Mouse (Mus musculus): ENCODE data around the gene Lsamp. TPM values are rescaled to one million over a fixed set of nuclear protein-coding genes. Genes with fewer than 3 reads are reported as not detected.

Lsamp gene
- polyA plus RNA-seq, 1 experiment = 0.04 TPM

DNA sequence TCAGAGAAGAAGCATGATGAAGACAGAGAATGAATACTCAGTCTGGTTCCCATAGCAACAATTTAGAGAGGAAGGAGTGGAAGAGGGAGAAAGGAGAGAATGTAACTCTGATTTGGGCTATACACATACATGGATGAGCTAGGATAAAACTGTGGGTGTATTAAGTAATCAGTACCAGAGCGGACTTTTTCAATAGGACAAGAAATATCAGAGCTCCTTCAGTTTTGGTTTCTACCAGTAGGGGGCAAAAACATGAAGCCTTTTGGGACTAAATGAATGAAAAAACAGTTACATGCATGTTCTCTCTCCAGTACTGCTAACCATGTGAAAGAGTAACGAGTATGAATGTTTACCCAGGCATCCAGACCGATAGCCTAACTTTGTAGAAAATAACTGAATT lies 96.1 kb downstream of the Lsamp start:
- Histone ChIP-seq H3K27ac (ENCODE audit: insufficient read depth, low read length) (no peak overlapping the region), H3K36me3 (ENCODE audit: control insufficient read depth, insufficient read depth, low read length) (no peaks in the 10 kb centered on the region), H3K4me1 (ENCODE audit: control insufficient read depth, insufficient read depth, insufficient read length) (no peaks in the 10 kb centered on the region), H3K4me3 (ENCODE audit: extremely low read depth, insufficient read depth, insufficient read length) (no peak overlapping the region), H3K27me3 (ENCODE audit: control insufficient read depth, insufficient read depth, low read length) (no peaks in the 10 kb centered on the region)
- no peak for TF ChIP-seq POLR2A (IDR thresholded peaks at IDR 0.05; ENCODE audit: low read depth, low read length)
- no peak for DNase-seq (ENCODE audit: low read depth in 1 of 2, low spot score in 2 of 2)
- 70% methylated on average over 3 of the region's 3 CpGs for WGBS

DNA sequence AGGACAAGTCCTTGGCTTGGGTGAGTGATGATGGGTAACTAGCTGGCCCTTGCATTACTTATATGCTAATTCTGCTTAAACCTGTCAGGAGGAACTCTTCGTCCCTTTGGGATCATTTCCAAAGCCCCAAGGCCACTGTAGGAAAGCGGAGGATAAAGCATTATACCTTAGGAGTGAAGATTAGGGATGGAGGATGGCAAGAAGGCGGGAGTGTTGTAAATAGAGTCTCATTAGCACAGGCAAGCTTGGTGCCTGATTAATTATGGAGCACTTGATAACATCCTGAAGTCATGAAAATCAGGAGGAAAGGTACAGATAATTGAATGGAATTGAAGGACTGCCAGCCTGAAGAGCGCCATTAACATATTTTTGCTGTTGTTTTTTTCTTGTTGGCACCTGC lies 120.2 kb downstream of the Lsamp start:
- Histone ChIP-seq H3K4me3 (ENCODE audit: extremely low read depth, insufficient read depth, insufficient read length) (no peak overlapping the region), H3K4me1 (ENCODE audit: control insufficient read depth, insufficient read depth, insufficient read length) (no peaks in the 10 kb centered on the region), H3K36me3 (ENCODE audit: control insufficient read depth, insufficient read depth, low read length) (no peaks in the 10 kb centered on the region), H3K27ac (ENCODE audit: insufficient read depth, low read length) (no peak overlapping the region), H3K27me3 (ENCODE audit: control insufficient read depth, insufficient read depth, low read length) (no peaks in the 10 kb centered on the region)
- TF ChIP-seq CTCF (IDR thresholded peaks at IDR 0.05; ENCODE audit: extremely low read depth, insufficient read depth, insufficient read length, insufficient replicate concordance) (no peak), POLR2A (IDR thresholded peaks at IDR 0.05; ENCODE audit: low read depth, low read length) (no peak)
- DNase-seq (ENCODE audit: low read depth in 1 of 2, low spot score in 2 of 2) = no peak
- 71% methylated on average over 4 of the region's 4 CpGs for WGBS

DNA sequence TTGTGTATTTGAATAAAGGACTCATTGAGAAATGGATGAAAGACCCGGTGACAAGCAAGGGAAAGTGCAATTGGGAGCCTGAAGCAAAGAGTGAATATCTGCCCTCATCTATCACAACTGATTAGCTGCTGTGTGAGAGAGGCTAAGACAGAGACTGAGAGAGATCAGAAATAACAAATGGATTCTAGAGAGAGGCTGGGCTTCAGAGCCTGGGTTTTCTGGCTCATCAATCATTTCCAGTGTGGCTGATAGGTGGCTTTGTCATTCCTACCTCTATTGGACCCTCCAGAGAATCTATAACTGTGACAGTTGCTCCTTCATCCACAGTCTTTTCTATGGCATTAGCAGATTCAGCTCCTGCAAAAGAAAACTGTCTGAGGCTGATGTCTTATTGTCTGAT lies 198.8 kb downstream of the Lsamp start:
- no peak for DNase-seq (ENCODE audit: low read depth in 1 of 2, low spot score in 2 of 2)
- Histone ChIP-seq H3K27ac (ENCODE audit: insufficient read depth, low read length) (no peak overlapping the region), H3K4me1 (ENCODE audit: control insufficient read depth, insufficient read depth, insufficient read length) (no peaks in the 10 kb centered on the region), H3K27me3 (ENCODE audit: control insufficient read depth, insufficient read depth, low read length) (no peaks in the 10 kb centered on the region), H3K4me3 (ENCODE audit: extremely low read depth, insufficient read depth, insufficient read length) (no peak overlapping the region), H3K36me3 (ENCODE audit: control insufficient read depth, insufficient read depth, low read length) (no peaks in the 10 kb centered on the region)
- 84% methylated on average over 1 of the region's 1 CpGs for WGBS
- TF ChIP-seq CTCF (IDR thresholded peaks at IDR 0.05; ENCODE audit: extremely low read depth, insufficient read depth, insufficient read length, insufficient replicate concordance) = no peak
- TF ChIP-seq POLR2A (IDR thresholded peaks at IDR 0.05; ENCODE audit: low read depth, low read length) = no peak

DNA sequence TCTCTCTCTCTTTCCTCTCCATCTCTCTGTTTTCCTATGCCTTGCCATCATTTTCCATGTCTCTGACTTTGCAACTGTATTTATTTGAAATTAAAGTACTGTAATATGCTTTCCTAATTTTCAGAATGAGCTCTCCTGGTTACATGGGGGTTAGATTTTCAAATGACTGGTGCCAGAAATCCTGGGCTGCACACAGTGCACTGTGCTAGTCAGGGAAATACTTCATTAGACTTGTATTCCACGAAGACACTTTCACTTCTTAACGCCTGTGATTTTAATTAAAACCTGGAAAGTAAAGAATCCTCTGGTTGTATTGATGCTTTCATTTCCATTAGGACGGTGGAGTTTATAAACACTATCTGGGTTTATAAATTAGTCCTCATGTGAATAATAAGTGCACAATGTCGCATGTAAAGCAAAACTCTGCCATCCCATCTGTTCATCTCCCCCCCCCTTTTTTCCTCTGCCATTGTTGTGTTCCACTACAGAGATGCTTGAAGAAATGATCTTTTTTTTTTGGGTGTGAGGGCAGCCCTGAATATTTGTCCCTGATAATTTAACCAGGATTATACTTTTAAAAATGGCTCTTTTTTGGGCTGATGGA lies 203.9 kb downstream of the Lsamp start:
- no peak overlapping the region for H3K27ac ChIP-seq (ENCODE audit: insufficient read depth, low read length)
- no peak for DNase-seq (ENCODE audit: low read depth in 1 of 2, low spot score in 2 of 2)
- no peak overlapping the region for H3K4me3 ChIP-seq (ENCODE audit: extremely low read depth, insufficient read depth, insufficient read length)
- TF ChIP-seq POLR2A (IDR thresholded peaks at IDR 0.05; ENCODE audit: low read depth, low read length) (no peak), CTCF (IDR thresholded peaks at IDR 0.05; ENCODE audit: extremely low read depth, insufficient read depth, insufficient read length, insufficient replicate concordance) (no peak)
- 74% methylated on average over 4 of the region's 4 CpGs for WGBS
- no peaks in the 10 kb centered on the region for H3K4me1 ChIP-seq (ENCODE audit: control insufficient read depth, insufficient read depth, insufficient read length)
- H3K27me3 ChIP-seq (ENCODE audit: control insufficient read depth, insufficient read depth, low read length) = no peaks in the 10 kb centered on the region
- H3K36me3 ChIP-seq (ENCODE audit: control insufficient read depth, insufficient read depth, low read length) = no peaks in the 10 kb centered on the region

DNA sequence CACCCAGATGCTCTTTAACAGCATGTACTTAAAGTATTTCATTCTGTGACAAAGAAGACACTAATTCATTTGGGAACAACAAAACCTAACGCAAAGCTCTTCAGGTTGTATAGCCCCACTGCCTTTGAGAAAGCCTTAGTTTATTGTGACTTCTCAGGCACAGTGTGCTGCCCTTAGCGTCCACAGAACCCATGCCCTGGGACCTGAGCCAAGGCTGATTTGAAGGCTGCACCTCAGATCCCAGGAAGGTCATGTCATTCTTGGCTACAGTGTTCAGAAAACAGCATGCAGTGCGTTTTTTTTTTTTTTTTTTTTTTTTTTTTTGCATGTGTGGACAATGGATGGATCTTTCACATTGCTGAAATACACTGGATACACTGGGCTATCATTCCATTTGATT lies 210.2 kb downstream of the Lsamp start:
- no peaks in the 10 kb centered on the region for H3K27me3 ChIP-seq (ENCODE audit: control insufficient read depth, insufficient read depth, low read length)
- H3K27ac ChIP-seq (ENCODE audit: insufficient read depth, low read length) = no peak overlapping the region
- H3K4me3 ChIP-seq (ENCODE audit: extremely low read depth, insufficient read depth, insufficient read length) = no peak overlapping the region
- H3K4me1 ChIP-seq (ENCODE audit: control insufficient read depth, insufficient read depth, insufficient read length) = no peaks in the 10 kb centered on the region
- H3K36me3 ChIP-seq (ENCODE audit: control insufficient read depth, insufficient read depth, low read length) = no peaks in the 10 kb centered on the region
- DNase-seq (ENCODE audit: low read depth in 1 of 2, low spot score in 2 of 2) = no peak
- TF ChIP-seq CTCF (IDR thresholded peaks at IDR 0.05; ENCODE audit: extremely low read depth, insufficient read depth, insufficient read length, insufficient replicate concordance) (no peak), POLR2A (IDR thresholded peaks at IDR 0.05; ENCODE audit: low read depth, low read length) (no peak)
- WGBS = 64% methylated on average over 3 of the region's 3 CpGs

DNA sequence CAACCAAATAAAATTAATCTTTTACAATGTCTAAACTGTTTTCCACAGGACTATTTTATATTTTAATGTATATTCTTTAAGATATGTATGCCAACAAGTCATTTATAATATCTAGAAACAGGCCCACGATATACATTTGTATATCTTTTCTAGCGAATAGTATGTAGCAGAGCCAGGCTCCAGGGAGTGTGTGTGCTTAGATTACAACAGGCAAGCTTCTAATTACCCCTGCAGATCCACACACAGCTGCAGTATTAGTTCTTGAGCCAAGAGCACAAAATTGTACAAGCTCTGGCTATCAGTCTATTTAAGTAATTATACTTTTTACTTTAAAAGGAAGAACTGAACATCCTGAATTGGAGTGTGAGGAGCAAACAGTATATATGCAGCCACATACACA lies 210.7 kb downstream of the Lsamp start:
- Histone ChIP-seq H3K4me1 (ENCODE audit: control insufficient read depth, insufficient read depth, insufficient read length) (no peaks in the 10 kb centered on the region), H3K36me3 (ENCODE audit: control insufficient read depth, insufficient read depth, low read length) (no peaks in the 10 kb centered on the region), H3K4me3 (ENCODE audit: extremely low read depth, insufficient read depth, insufficient read length) (no peak overlapping the region), H3K27ac (ENCODE audit: insufficient read depth, low read length) (no peak overlapping the region), H3K27me3 (ENCODE audit: control insufficient read depth, insufficient read depth, low read length) (no peaks in the 10 kb centered on the region)
- TF ChIP-seq CTCF (IDR thresholded peaks at IDR 0.05; ENCODE audit: extremely low read depth, insufficient read depth, insufficient read length, insufficient replicate concordance) (no peak), POLR2A (IDR thresholded peaks at IDR 0.05; ENCODE audit: low read depth, low read length) (no peak)
- WGBS = 85% methylated on average over 2 of the region's 2 CpGs
- DNase-seq (ENCODE audit: low read depth in 1 of 2, low spot score in 2 of 2) = no peak

DNA sequence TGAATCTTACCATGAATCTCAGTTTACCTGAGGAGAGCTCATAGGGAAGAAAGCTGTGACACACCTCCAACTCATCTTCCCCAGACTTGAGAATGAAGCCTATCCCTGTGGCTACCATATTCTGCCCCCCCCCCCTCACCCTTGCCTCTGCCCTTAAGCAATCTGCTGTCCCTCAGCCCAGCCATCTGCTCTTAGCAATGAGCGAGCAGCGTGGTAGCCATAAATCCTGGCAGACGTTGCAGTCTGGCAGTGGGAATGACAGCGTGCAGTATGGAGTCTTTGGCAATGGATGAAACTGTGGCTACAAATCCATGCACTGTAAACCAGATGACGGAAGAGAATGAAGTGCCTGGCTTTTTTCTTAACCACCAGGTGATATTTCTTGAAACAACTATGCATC lies 244.5 kb downstream of the Lsamp start:
- WGBS = 81% methylated on average over 5 of the region's 5 CpGs
- no peak for DNase-seq (ENCODE audit: low read depth in 1 of 2, low spot score in 2 of 2)
- H3K4me3 ChIP-seq (ENCODE audit: extremely low read depth, insufficient read depth, insufficient read length) = no peak overlapping the region

More for the DNA sequence above, 244.5 kb downstream of the Lsamp start:
- Histone ChIP-seq H3K27me3 (ENCODE audit: control insufficient read depth, insufficient read depth, low read length) (no peaks in the 10 kb centered on the region), H3K27ac (ENCODE audit: insufficient read depth, low read length) (no peak overlapping the region), H3K4me1 (ENCODE audit: control insufficient read depth, insufficient read depth, insufficient read length) (no peaks in the 10 kb centered on the region), H3K36me3 (ENCODE audit: control insufficient read depth, insufficient read depth, low read length) (no peaks in the 10 kb centered on the region)
- TF ChIP-seq CTCF (IDR thresholded peaks at IDR 0.05; ENCODE audit: extremely low read depth, insufficient read depth, insufficient read length, insufficient replicate concordance) (no peak), POLR2A (IDR thresholded peaks at IDR 0.05; ENCODE audit: low read depth, low read length) (no peak)
